Mouse (Mus musculus): ENCODE measurements around the gene Gm7544. TPM values are rescaled to one million over a fixed set of nuclear protein-coding genes. Genes with fewer than 3 reads are reported as not detected.
"Not testable (repeated sequence)": the region's sequence is repeated elsewhere in the genome, so short reads cannot be mapped to it uniquely, and the experiment has no call there.

Gm7544 gene
- polyA plus RNA-seq, 1 experiment from 2014 or later: not detected

DNA sequence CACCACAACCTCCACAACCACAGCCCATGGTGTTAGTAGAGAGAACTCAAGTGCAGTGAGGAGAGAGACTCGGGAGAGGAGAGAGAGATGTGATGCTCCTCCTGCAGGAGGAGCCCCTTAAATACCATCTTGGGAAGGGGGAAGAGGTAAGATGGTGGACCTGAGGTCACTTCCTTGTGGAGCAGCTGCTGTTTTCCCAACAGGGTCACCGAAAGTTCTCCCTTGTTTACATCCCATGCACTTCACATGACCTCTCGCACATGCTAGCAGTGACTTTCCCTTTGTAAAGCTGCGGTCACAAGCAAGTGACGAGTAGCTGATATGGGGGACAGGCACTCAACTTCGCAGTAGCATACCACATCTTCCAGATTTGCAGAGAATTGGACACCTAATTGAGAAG, 12.5 kb downstream of the Gm7544 start, which contains the start of gene A030003K21Rik:
TSS of gene A030003K21Rik (minus strand) at position 94 of the 400 bp plus-strand sequence.
- H3K4me2 ChIP-seq (ENCODE audit: low read depth, severe bottlenecking); H3K4me3 ChIP-seq (ENCODE audit: low read depth, low read length); H3K9me3 ChIP-seq (ENCODE audit: control insufficient read depth, low read length); H3K9ac ChIP-seq (ENCODE audit: low read length); H3K27ac ChIP-seq (replicated peaks; ENCODE audit: low read depth, low read length); H3K36me3 ChIP-seq (ENCODE audit: control insufficient read depth, insufficient read depth, low read length); ATAC-seq (ENCODE audit: insufficient number of reproducible peaks, low FRiP score, low TSS enrichment, low read depth); DNase-seq (ENCODE audit: low spot score); H3K27me3 ChIP-seq (ENCODE audit: control insufficient read depth, insufficient read depth, low read length); H3K4me1 ChIP-seq (ENCODE audit: control insufficient read depth, insufficient read depth, low read length): not testable (repeated sequence)
- WGBS: no CpG with 5 or more reads among the region's 6 CpGs

- DNase-seq (ENCODE audit: low spot score); H3K9me3 ChIP-seq (ENCODE audit: control insufficient read depth, low read length); H3K4me1 ChIP-seq (ENCODE audit: control insufficient read depth, insufficient read depth, low read length); H3K27me3 ChIP-seq (ENCODE audit: control insufficient read depth, insufficient read depth, low read length); H3K27ac ChIP-seq (replicated peaks; ENCODE audit: low read depth, low read length); H3K9ac ChIP-seq (ENCODE audit: low read length); H3K4me2 ChIP-seq (ENCODE audit: low read depth, severe bottlenecking); H3K36me3 ChIP-seq (ENCODE audit: control insufficient read depth, insufficient read depth, low read length); ATAC-seq (ENCODE audit: insufficient number of reproducible peaks, low FRiP score, low TSS enrichment, low read depth); H3K4me3 ChIP-seq (ENCODE audit: low read depth, low read length): not testable (repeated sequence)
- 88% methylated on average over 1 of the region's 2 CpGs for WGBS
These were observed 13.3 kb downstream of the Gm7544 start for GRCm38 (mm10) chr1:82942505-82942904.

DNA sequence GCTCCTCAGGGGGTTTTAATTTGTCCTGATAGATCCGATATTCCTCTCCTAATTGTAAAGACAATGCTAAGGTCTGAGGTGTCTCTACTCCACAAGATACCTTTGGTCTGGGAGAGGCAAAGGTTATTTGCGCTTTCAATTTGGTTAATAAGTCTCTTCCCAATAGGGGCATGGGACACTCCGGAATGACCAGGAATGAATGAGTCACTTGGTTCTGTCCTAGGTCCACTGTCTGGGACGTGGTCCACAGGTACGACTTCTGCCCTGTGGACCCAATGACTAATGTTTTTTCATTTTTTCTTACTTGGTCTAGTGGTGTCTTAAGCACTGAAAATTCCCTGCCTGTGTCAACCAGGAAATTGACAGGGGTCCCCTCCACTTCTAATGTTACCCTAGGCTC, 17.1 kb downstream of the Gm7544 start:
- H3K4me2 ChIP-seq (ENCODE audit: low read depth, severe bottlenecking): no peak overlapping the region
- H3K27me3 ChIP-seq (ENCODE audit: control insufficient read depth, insufficient read depth, low read length): no peaks in the 10 kb centered on the region
- H3K9ac ChIP-seq (ENCODE audit: low read length): no peak overlapping the region
- H3K36me3 ChIP-seq (ENCODE audit: control insufficient read depth, insufficient read depth, low read length): no peaks in the 10 kb centered on the region
- WGBS: 88% methylated on average over 5 of the region's 5 CpGs
- H3K27ac ChIP-seq (replicated peaks; ENCODE audit: low read depth, low read length): no peak overlapping the region
- ATAC-seq (ENCODE audit: insufficient number of reproducible peaks, low FRiP score, low TSS enrichment, low read depth) (no peak), DNase-seq (ENCODE audit: low spot score) (no peak)
- no peak overlapping the region for H3K4me3 ChIP-seq (ENCODE audit: low read depth, low read length)
- H3K9me3 ChIP-seq (ENCODE audit: control insufficient read depth, low read length): no peaks in the 10 kb centered on the region
- H3K4me1 ChIP-seq (ENCODE audit: control insufficient read depth, insufficient read depth, low read length): no peaks in the 10 kb centered on the region

DNA sequence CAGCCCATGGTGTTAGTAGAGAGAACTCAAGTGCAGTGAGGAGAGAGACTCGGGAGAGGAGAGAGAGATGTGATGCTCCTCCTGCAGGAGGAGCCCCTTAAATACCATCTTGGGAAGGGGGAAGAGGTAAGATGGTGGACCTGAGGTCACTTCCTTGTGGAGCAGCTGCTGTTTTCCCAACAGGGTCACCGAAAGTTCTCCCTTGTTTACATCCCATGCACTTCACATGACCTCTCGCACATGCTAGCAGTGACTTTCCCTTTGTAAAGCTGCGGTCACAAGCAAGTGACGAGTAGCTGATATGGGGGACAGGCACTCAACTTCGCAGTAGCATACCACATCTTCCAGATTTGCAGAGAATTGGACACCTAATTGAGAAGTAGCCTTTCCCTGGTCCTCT, 24.5 kb downstream of the Gm7544 start, which contains the start of gene Gm6217:
TSS of gene Gm6217 (minus strand) at position 74 of the 400 bp plus-strand sequence.
- not testable (repeated sequence) for ATAC-seq (ENCODE audit: insufficient number of reproducible peaks, low FRiP score, low TSS enrichment, low read depth); H3K4me1 ChIP-seq (ENCODE audit: control insufficient read depth, insufficient read depth, low read length); H3K27me3 ChIP-seq (ENCODE audit: control insufficient read depth, insufficient read depth, low read length); H3K27ac ChIP-seq (replicated peaks; ENCODE audit: low read depth, low read length); H3K4me2 ChIP-seq (ENCODE audit: low read depth, severe bottlenecking); H3K36me3 ChIP-seq (ENCODE audit: control insufficient read depth, insufficient read depth, low read length); H3K9me3 ChIP-seq (ENCODE audit: control insufficient read depth, low read length); H3K4me3 ChIP-seq (ENCODE audit: low read depth, low read length); DNase-seq (ENCODE audit: low spot score); H3K9ac ChIP-seq (ENCODE audit: low read length)
- no CpG with 5 or more reads among the region's 6 CpGs for WGBS

- H3K4me1 ChIP-seq (ENCODE audit: control insufficient read depth, insufficient read depth, low read length); ATAC-seq (ENCODE audit: insufficient number of reproducible peaks, low FRiP score, low TSS enrichment, low read depth); DNase-seq (ENCODE audit: low spot score); H3K9me3 ChIP-seq (ENCODE audit: control insufficient read depth, low read length); H3K36me3 ChIP-seq (ENCODE audit: control insufficient read depth, insufficient read depth, low read length); H3K27me3 ChIP-seq (ENCODE audit: control insufficient read depth, insufficient read depth, low read length); H3K9ac ChIP-seq (ENCODE audit: low read length); H3K4me3 ChIP-seq (ENCODE audit: low read depth, low read length); H3K4me2 ChIP-seq (ENCODE audit: low read depth, severe bottlenecking); H3K27ac ChIP-seq (replicated peaks; ENCODE audit: low read depth, low read length): not testable (repeated sequence)
- 80% methylated on average over 3 of the region's 3 CpGs for WGBS
These were observed 25.3 kb downstream of the Gm7544 start for GRCm38 (mm10) chr1:82930558-82930957.

DNA sequence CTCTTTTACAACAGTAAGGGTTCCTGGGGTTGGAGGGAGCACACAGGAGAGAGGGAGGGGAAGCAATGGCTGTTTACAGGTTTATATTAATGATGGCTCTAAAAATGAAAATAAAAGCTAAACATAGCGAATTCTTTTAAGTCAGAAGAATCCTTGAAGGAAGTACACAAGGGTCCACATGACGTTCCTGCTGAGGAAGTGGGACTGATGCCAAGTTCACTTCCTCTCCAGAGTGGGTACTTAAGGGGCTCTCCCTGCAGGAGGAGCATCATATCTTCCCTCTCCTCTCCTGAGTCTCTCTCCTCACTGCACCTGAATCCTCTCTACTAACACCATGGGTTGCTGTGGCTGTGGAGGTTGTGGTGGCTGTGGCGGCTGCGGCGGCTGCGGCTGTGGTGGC, 31.2 kb downstream of the Gm7544 start, which contains the start of gene A030014E15Rik:
TSS of gene A030014E15Rik (plus strand) at position 268 of the 400 bp plus-strand sequence.
- no peak within 1 kb of the TSS for H3K4me3 ChIP-seq (ENCODE audit: low read depth, low read length)
- H3K4me1 ChIP-seq (ENCODE audit: control insufficient read depth, insufficient read depth, low read length): no peaks in the 10 kb centered on the region
- no peaks in the 10 kb centered on the region for H3K9me3 ChIP-seq (ENCODE audit: control insufficient read depth, low read length)
- H3K27me3 ChIP-seq (ENCODE audit: control insufficient read depth, insufficient read depth, low read length): no peaks in the 10 kb centered on the region
- no peak within 1 kb of the TSS for H3K27ac ChIP-seq (replicated peaks; ENCODE audit: low read depth, low read length)
- H3K9ac ChIP-seq (ENCODE audit: low read length): no peak within 1 kb of the TSS
- no peak within 1 kb of the TSS for H3K4me2 ChIP-seq (ENCODE audit: low read depth, severe bottlenecking)
- DNase-seq (ENCODE audit: low spot score) (no peak), ATAC-seq (ENCODE audit: insufficient number of reproducible peaks, low FRiP score, low TSS enrichment, low read depth) (no peak)
- 90% methylated on average over 6 of the region's 6 CpGs for WGBS
- no peaks in the 10 kb centered on the region for H3K36me3 ChIP-seq (ENCODE audit: control insufficient read depth, insufficient read depth, low read length)

DNA sequence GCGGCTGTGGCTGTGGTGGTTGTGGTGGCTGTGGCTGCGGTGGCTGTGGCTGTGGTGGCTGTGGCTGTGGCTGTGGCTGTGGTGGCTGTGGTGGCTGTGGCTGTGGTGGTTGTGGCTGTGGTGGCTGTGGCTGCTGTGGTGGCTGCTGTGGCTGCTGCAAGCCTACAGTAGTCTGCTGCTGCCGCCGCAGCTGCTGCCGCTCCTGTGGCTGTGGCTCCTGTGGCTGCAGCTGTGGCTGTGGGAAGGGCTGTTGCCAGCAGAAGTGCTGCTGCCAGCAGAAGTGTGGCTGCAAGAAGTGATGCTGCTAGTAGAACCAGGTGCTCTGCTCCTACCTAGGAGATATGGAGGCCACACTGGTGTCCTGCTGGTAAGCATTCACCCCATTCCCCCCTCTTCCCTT, 42.4 kb downstream of the Gm7544 start:
- not testable (repeated sequence) for ATAC-seq (ENCODE audit: insufficient number of reproducible peaks, low FRiP score, low TSS enrichment, low read depth); H3K27ac ChIP-seq (replicated peaks; ENCODE audit: low read depth, low read length); H3K4me3 ChIP-seq (ENCODE audit: low read depth, low read length); H3K36me3 ChIP-seq (ENCODE audit: control insufficient read depth, insufficient read depth, low read length); DNase-seq (ENCODE audit: low spot score); H3K9me3 ChIP-seq (ENCODE audit: control insufficient read depth, low read length); H3K27me3 ChIP-seq (ENCODE audit: control insufficient read depth, insufficient read depth, low read length); H3K9ac ChIP-seq (ENCODE audit: low read length); H3K4me1 ChIP-seq (ENCODE audit: control insufficient read depth, insufficient read depth, low read length); H3K4me2 ChIP-seq (ENCODE audit: low read depth, severe bottlenecking)
- 100% methylated on average over 5 of the region's 5 CpGs for WGBS

- no peaks in the 10 kb centered on the region for H3K4me1 ChIP-seq (ENCODE audit: control insufficient read depth, insufficient read depth, low read length)
- no peak within 1 kb of the TSS for H3K4me3 ChIP-seq (ENCODE audit: low read depth, low read length)
- DNase-seq (ENCODE audit: low spot score) (no peak), ATAC-seq (ENCODE audit: insufficient number of reproducible peaks, low FRiP score, low TSS enrichment, low read depth) (no peak)
- H3K36me3 ChIP-seq (ENCODE audit: control insufficient read depth, insufficient read depth, low read length): no peaks in the 10 kb centered on the region
- no peak within 1 kb of the TSS for H3K27ac ChIP-seq (replicated peaks; ENCODE audit: low read depth, low read length)
- no peak within 1 kb of the TSS for H3K4me2 ChIP-seq (ENCODE audit: low read depth, severe bottlenecking)
- H3K9me3 ChIP-seq (ENCODE audit: control insufficient read depth, low read length): no peaks in the 10 kb centered on the region
- 83% methylated on average over 3 of the region's 3 CpGs for WGBS
- no peaks in the 10 kb centered on the region for H3K27me3 ChIP-seq (ENCODE audit: control insufficient read depth, insufficient read depth, low read length)
- no peak within 1 kb of the TSS for H3K9ac ChIP-seq (ENCODE audit: low read length)
These were observed 42.8 kb downstream of the Gm7544 start, which contains the start of gene A030005L19Rik for GRCm38 (mm10) chr1:82913025-82913424. A030005L19Rik (plus strand) TSS chr1:82913325.

DNA sequence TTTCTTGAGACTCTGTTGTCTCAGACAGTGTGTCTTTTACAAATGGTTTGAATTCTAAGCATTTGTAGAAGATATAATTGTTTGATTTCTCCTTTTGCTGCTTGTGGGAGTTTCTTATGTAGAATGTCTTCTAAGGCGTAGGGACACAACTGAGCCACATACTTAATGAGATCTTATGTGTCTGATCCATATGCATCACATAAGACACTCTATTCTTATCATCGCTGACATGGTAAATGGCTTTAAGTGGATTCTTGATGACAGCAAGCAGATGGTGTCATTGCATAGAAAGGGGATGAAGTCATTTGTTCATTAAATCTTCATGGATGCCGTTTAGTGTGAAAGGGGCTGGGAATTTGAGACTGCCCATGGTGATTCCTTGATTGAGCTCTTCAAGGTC, 49.9 kb downstream of the Gm7544 start:
- Histone ChIP-seq H3K4me2 (ENCODE audit: low read depth, severe bottlenecking) (no peak overlapping the region), H3K4me3 (ENCODE audit: low read depth, low read length) (no peak overlapping the region), H3K27ac (replicated peaks; ENCODE audit: low read depth, low read length) (no peak overlapping the region), H3K36me3 (ENCODE audit: control insufficient read depth, insufficient read depth, low read length) (no peaks in the 10 kb centered on the region), H3K9me3 (ENCODE audit: control insufficient read depth, low read length) (no peaks in the 10 kb centered on the region), H3K9ac (ENCODE audit: low read length) (no peak overlapping the region), H3K4me1 (ENCODE audit: control insufficient read depth, insufficient read depth, low read length) (no peaks in the 10 kb centered on the region), H3K27me3 (ENCODE audit: control insufficient read depth, insufficient read depth, low read length) (no peaks in the 10 kb centered on the region)
- no peak for ATAC-seq (ENCODE audit: insufficient number of reproducible peaks, low FRiP score, low TSS enrichment, low read depth)
- no peak for DNase-seq (ENCODE audit: low spot score)
- WGBS: 90% methylated on average over 3 of the region's 3 CpGs

Data from limb, embryonic 11.5 days (tissue).